Mouse (Mus musculus) forebrain, postnatal 0 days (tissue): ENCODE results near the gene Pigq. TPM values are rescaled to one million over a fixed set of nuclear protein-coding genes. Genes with fewer than 3 reads are reported as not detected.

Experiments
- ATAC-seq: fragments of 200-750 bp; cut with Nextera tagmentation; 2 replicates; pipeline ENCODE4 v1.8.0; 2017; ENCODE audit warnings: mild to moderate bottlenecking, moderate library complexity
- DNase-seq: peaks from one replicate; pipeline ENCODE4 v3.0.0-alpha.2; 2015
- H3K27ac ChIP-seq: fragments of 300-500 bp; sonication (generic); 2 replicates; pipeline ENCODE4 v1.5.1; 2014; ENCODE audit warnings: low read depth, mild to moderate bottlenecking, antibody characterized with exemption, low read length, moderate library complexity, mixed read lengths
- H3K27me3 ChIP-seq: fragments of 300-500 bp; sonication (generic); 2 replicates; pipeline ENCODE4 v1.6.1; 2014; ENCODE audit warnings: mild to moderate bottlenecking, low read length, mixed read lengths; ENCODE audit not compliant: insufficient read depth
- H3K36me3 ChIP-seq: fragments of 300-500 bp; sonication (generic); 2 replicates; pipeline ENCODE4 v1.6.1; 2014; ENCODE audit warnings: mild to moderate bottlenecking, moderate library complexity; ENCODE audit not compliant: insufficient read depth
- H3K4me1 ChIP-seq: fragments of 300-500 bp; sonication (generic); 2 replicates; pipeline ENCODE4 v1.6.1; 2014; ENCODE audit warnings: antibody characterized with exemption; ENCODE audit not compliant: insufficient read depth
- H3K4me2 ChIP-seq: fragments of 300-500 bp; sonication (generic); 2 replicates; pipeline ENCODE4 v1.6.1; 2014; ENCODE audit warnings: low read depth, mild to moderate bottlenecking, moderate library complexity
- H3K4me3 ChIP-seq: fragments of 300-500 bp; sonication (generic); 2 replicates; pipeline ENCODE4 v1.5.1; 2014; ENCODE audit warnings: low read depth, low read length, mixed read lengths
- H3K9ac ChIP-seq: fragments of 300-500 bp; sonication (generic); 2 replicates; pipeline ENCODE4 v1.6.1; 2014; ENCODE audit warnings: mild to moderate bottlenecking
- H3K9me3 ChIP-seq: fragments of 300-500 bp; sonication (generic); 2 replicates; pipeline ENCODE4 v1.6.1; 2016; ENCODE audit warnings: low read length
- CTCF ChIP-seq: sonication (generic); IDR thresholded peaks from 2 replicates; pipeline ENCODE4 v1.5.1; 2016; ENCODE audit warnings: antibody characterized with exemption, control low read depth, low read depth
- WGBS: fragments of 180-500 bp; shearing (Covaris S2); extraction: QIAGEN DNeasy Blood & Tissue Kit; methylation state at CpG from one replicate; pipeline ENCODE4 v1.1.7; 2014; 5-methylcytosine and 5-hydroxymethylcytosine counted together
- polyA plus RNA-seq: library from polyadenylated mRNA; unstranded; fragments of >200 nt; fragmentation: Nextera tagmentation; extraction: Ambion mirVana; gene quantifications from 2 replicates; pipeline ENCODE4 v1.2.1, GENCODE M21; 2015
- total RNA-seq: library from RNA; depleted of rRNA; stranded (reverse); fragments of >200 nt; gene quantifications from 2 replicates; pipeline ENCODE4 v1.2.3, GENCODE M21; 2014

Pigq gene
- total and polyA plus RNA-seq, 2 experiments from 2014 or later = 50.6 to 63.7 TPM

GRCm38 (mm10) chr17:25922120-25922519 lies 22.6 kb downstream of the Pigq start:
- DNase-seq = no peak
- WGBS = 76% methylated on average over 5 of the region's 5 CpGs

DNA sequence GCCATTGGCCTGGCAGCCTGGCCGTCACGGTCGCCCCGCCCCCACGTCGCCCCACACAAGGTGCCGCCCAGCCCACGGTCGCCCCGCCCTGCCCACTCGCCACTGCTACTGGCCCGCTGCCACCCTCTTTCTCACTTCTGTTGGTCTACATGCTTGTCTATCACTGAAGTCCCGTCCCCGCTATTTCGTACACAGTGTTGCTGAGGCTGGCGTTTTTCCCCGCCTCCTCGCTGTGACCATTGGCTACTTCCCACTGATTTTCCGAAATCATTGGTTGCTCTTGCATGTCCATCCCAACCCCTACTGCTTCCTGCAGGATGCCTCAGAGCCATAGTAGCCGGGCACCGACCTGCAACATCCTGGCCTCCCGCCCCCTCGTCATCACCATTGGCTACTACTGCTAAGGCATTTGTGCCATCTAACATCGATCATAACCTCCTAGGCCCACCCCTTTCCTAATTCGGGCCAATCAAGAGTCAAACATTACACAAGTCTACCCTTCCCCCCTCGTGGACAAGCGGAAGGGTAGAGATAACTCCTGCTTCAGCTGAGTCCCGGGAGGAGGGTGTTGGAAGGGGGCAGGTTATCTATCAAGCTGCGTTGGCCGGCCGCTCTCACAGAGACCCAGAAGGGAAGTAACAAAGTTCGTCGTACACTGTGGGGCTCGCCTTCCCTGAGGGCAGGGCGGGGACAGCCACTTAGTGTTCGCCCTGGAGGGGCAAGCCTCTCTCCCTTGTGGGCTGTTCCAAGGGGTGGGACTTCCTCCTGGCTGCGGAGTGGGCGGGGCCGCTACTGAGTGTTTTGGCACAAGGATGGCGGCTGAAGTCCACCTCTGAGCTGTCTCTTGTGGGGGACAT lies 24.7 kb downstream of the Pigq start:
- Histone ChIP-seq H3K27ac (peak overlapping the region; percentile 92), H3K4me3 (peak overlapping the region; percentile 88), H3K36me3 (no peaks in the 10 kb centered on the region), H3K4me2 (peak overlapping the region; percentile 81), H3K4me1 (peaks cover 18% of the 10 kb centered on the region; the same call in 1 of the 2 replicates), H3K9ac (peak overlapping the region; percentile 81), H3K27me3 (no peaks in the 10 kb centered on the region), H3K9me3 (no peaks in the 10 kb centered on the region)
- WGBS = under 1% methylated on average over 35 of the region's 40 CpGs
- peak; percentile 96 for ATAC-seq
- DNase-seq = peak; percentile 100
- TF ChIP-seq CTCF = no peak; the same call in 1 of the 2 replicates

More at GRCm38 (mm10) chr17:25922120-25922519, 22.6 kb downstream of the Pigq start:
- no peak overlapping the region for H3K9ac ChIP-seq
- H3K9me3 ChIP-seq = no peaks in the 10 kb centered on the region
- no peak overlapping the region for H3K4me3 ChIP-seq
- no peak overlapping the region for H3K27ac ChIP-seq
- peaks cover 18% of the 10 kb centered on the region; the same call in 1 of the 2 replicates for H3K4me1 ChIP-seq
- no peaks in the 10 kb centered on the region for H3K27me3 ChIP-seq
- H3K4me2 ChIP-seq = no peak overlapping the region
- H3K36me3 ChIP-seq = peaks cover 11% of the 10 kb centered on the region
- no peak for ATAC-seq
- no peak for TF ChIP-seq CTCF

- peak within 1 kb of the TSS; percentile 81 for H3K9ac ChIP-seq
- peaks cover 18% of the 10 kb centered on the region; the same call in 1 of the 2 replicates for H3K4me1 ChIP-seq
- peak; percentile 82 for ATAC-seq
- 0 out of 2 replicates have a peak, but pooled peaks cover 3% of the 10 kb centered on the region for H3K36me3 ChIP-seq
- 3% methylated on average over 53 of the region's 78 CpGs for WGBS
- H3K4me2 ChIP-seq = peak within 1 kb of the TSS; percentile 81
- H3K4me3 ChIP-seq = peak within 1 kb of the TSS; percentile 88
- peak within 1 kb of the TSS; percentile 92 for H3K27ac ChIP-seq
- no peaks in the 10 kb centered on the region for H3K27me3 ChIP-seq
- peak; percentile 43 for DNase-seq
- TF ChIP-seq CTCF = 0 out of 2 replicates have a peak, but pooled peaks have one; percentile 1
- H3K9me3 ChIP-seq = no peaks in the 10 kb centered on the region
These were observed 25.5 kb downstream of the Pigq start, which contains the start of gene Rab40c for GRCm38 (mm10) chr17:25919144-25919785. Gene Rab40c, minus strand, starts transcription at chr17:25919727.

GRCm38 (mm10) chr17:25918037-25918750 lies 26.5 kb downstream of the Pigq start:
- 87% methylated on average over 9 of the region's 9 CpGs for WGBS
- no peak overlapping the region for H3K27ac ChIP-seq
- H3K4me1 ChIP-seq = peaks cover 18% of the 10 kb centered on the region; the same call in 1 of the 2 replicates
- ATAC-seq = no peak
- H3K4me3 ChIP-seq = peak overlapping the region; percentile 88
- peak overlapping the region; percentile 81 for H3K9ac ChIP-seq
- 0 out of 2 replicates have a peak, but pooled peaks cover 5% of the 10 kb centered on the region for H3K36me3 ChIP-seq
- no peaks in the 10 kb centered on the region for H3K27me3 ChIP-seq
- peak overlapping the region; percentile 81 for H3K4me2 ChIP-seq
- H3K9me3 ChIP-seq = no peaks in the 10 kb centered on the region
- no peak for DNase-seq
- no peak for TF ChIP-seq CTCF

DNA sequence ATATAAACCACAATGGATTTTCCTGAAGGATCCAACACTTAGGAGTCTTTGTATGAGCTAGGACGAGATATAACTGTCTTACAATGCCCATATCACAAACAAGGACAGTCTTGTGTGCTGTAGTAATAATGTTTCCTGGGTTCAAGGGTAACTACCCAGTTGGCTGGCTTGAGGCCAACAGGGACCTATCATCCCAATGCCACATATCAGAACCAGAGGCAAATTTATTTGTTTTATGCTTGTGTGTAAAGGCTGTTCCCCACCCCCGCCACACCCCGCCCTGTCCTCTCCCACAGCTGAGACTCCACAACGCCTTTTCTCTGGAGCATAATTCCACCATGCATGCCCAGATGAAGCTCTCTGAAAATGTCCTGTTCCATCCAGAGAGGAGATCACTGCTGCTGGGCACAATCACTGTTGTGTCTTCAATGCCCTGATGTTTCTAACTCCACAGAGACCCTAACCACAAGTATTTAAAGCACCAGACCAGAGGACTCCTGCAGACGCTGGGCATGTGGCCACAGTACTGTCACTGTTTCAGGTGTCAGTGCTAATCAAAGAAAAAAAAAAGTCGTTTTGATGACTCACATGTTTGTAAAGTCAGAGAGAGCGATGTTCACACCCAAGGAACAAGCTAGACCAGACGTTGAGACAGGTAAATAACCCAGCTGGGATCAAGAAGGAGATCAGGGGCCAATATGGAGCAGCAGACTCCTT lies 27.6 kb downstream of the Pigq start:
- Histone ChIP-seq H3K27ac (no peak overlapping the region), H3K27me3 (no peaks in the 10 kb centered on the region), H3K4me3 (no peak overlapping the region), H3K9me3 (no peaks in the 10 kb centered on the region), H3K36me3 (0 out of 2 replicates have a peak, but pooled peaks cover 5% of the 10 kb centered on the region), H3K4me2 (no peak overlapping the region), H3K9ac (no peak overlapping the region), H3K4me1 (peaks cover 18% of the 10 kb centered on the region; the same call in 1 of the 2 replicates)
- TF ChIP-seq CTCF = no peak
- 86% methylated on average over 8 of the region's 8 CpGs for WGBS
- ATAC-seq = no peak
- DNase-seq = no peak

DNA sequence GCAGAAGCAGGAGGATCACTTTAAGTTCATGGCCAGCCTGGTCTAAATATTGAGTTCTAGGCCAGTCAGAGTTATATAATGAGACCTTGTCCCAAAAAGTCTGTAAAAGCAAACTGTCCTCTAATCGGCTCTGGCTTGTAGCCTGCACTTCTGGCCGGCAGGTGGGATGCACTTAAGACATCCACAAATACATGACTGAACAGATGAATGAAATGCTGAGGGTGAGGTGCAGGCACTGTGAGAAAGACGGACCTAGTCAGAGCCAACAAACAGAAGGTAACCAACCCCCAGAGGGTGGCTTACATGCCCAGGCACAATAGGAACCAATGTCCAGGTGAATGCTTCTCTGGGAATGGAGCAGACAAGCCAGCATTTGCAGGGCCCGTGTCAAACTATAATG lies 30.4 kb downstream of the Pigq start:
- ATAC-seq (no peak), DNase-seq (no peak)
- Histone ChIP-seq H3K9ac (no peak overlapping the region), H3K27ac (no peak overlapping the region), H3K4me3 (no peak overlapping the region), H3K9me3 (no peaks in the 10 kb centered on the region), H3K4me2 (no peak overlapping the region), H3K4me1 (peaks cover 15% of the 10 kb centered on the region; the same call in 1 of the 2 replicates), H3K27me3 (no peaks in the 10 kb centered on the region), H3K36me3 (0 out of 2 replicates have a peak, but pooled peaks cover 5% of the 10 kb centered on the region)
- WGBS = 87% methylated on average over 4 of the region's 4 CpGs
- no peak for TF ChIP-seq CTCF
